Mouse (Mus musculus) neural tube, embryonic 12.5 days (tissue): Measurements from ENCODE around the gene Slc2a2. TPM values are rescaled to one million over a fixed set of nuclear protein-coding genes. Genes with fewer than 3 reads are reported as not detected.
A peak's percentile ranks its signal among the peaks of the same experiment; 100 is the strongest.
"Not testable (repeated sequence)": the region's sequence is repeated elsewhere in the genome, so short reads cannot be mapped to it uniquely, and the experiment has no call there.

Experiments used
- ATAC-seq: fragments of 200-750 bp; cut with Nextera tagmentation; 2 replicates; pipeline ENCODE4 v1.8.0; 2017; ENCODE audit warnings: low read depth, mild to moderate bottlenecking, moderate TSS enrichment, moderate library complexity; ENCODE audit not compliant: low FRiP score
- H3K27ac ChIP-seq: fragments of 300-500 bp; sonication (generic); 2 replicates; pipeline ENCODE4 v1.5.1; 2016
- H3K27me3 ChIP-seq: fragments of 300-500 bp; sonication (generic); replicated peaks from 2 replicates; pipeline ENCODE4 v1.6.1; 2016; ENCODE audit warnings: mild to moderate bottlenecking
- H3K36me3 ChIP-seq: fragments of 300-500 bp; sonication (generic); 2 replicates; pipeline ENCODE4 v1.6.1; 2016; ENCODE audit warnings: mild to moderate bottlenecking
- H3K4me1 ChIP-seq: fragments of 300-500 bp; sonication (generic); 2 replicates; pipeline ENCODE4 v1.6.1; 2016
- H3K4me2 ChIP-seq: fragments of 300-500 bp; sonication (generic); replicated peaks from 2 replicates; pipeline ENCODE4 v1.6.1; 2016; ENCODE audit warnings: mild to moderate bottlenecking
- H3K4me3 ChIP-seq: fragments of 300-500 bp; sonication (generic); 2 replicates; pipeline ENCODE4 v1.5.1; 2016
- H3K9ac ChIP-seq: fragments of 300-500 bp; sonication (generic); 2 replicates; pipeline ENCODE4 v1.6.1; 2016; ENCODE audit warnings: mild to moderate bottlenecking
- H3K9me3 ChIP-seq: fragments of 300-500 bp; sonication (generic); 2 replicates; pipeline ENCODE4 v1.6.1; 2016; ENCODE audit warnings: mild to moderate bottlenecking
- WGBS: fragments of 180-500 bp; shearing (Covaris S2); methylation state at CpG from one replicate; pipeline ENCODE4 v1.1.7; 2016; 5-methylcytosine and 5-hydroxymethylcytosine counted together
- polyA plus RNA-seq: library from polyadenylated mRNA; unstranded; fragments of >200 nt; fragmentation: Nextera tagmentation; extraction: Ambion mirVana; gene quantifications from 2 replicates; pipeline ENCODE4 v1.2.1, GENCODE M21; 2016

The Slc2a2 gene
- polyA plus RNA-seq, 1 experiment from 2014 or later = 0.11 TPM

DNA sequence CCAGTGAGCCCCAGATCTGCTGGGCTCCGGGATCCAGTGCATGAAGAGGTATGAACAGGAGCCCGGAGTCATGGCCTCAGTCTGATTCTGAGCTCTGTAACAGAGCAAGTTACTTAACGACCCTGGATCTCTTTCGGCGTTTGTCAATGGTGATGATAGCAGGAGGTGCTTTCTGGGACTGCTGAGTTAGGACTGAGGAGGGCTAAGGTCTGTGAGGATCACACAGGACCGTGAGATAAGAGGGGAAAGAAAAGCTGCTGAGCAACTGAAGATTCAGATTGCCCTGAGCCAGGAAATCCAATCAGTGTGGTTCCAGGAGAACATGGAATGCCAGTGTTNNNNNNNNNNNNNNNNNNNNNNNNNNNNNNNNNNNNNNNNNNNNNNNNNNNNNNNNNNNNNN, 42.6 kb downstream of the Slc2a2 start:
- Histone ChIP-seq H3K27ac (no peak overlapping the region), H3K36me3 (no peaks in the 10 kb centered on the region), H3K9me3 (no peaks in the 10 kb centered on the region), H3K4me1 (no peaks in the 10 kb centered on the region), H3K9ac (no peak overlapping the region), H3K4me3 (no peak overlapping the region), H3K4me2 (no peak overlapping the region), H3K27me3 (no peaks in the 10 kb centered on the region)
- no peak for ATAC-seq
- 27% methylated on average over 6 of the region's 6 CpGs for WGBS

DNA sequence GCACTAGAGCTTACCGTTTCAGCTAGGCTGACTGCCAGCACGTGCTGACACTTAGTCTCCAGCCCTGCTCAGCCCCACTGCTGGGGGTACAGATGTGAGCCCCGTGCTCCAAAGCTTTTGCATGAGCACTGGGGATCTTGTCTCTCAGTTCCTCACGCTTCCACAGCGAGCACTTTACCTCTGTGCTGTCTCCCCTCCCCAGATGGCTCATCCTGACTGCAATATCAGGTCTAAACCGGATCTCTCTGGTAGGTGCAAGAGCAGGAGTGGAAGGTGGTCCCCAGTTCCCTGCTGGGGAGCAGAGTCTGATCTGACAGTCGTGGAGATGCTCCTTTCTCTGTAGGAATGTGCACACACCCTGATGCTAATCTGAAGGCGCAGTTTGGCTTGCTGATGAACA, 45.5 kb downstream of the Slc2a2 start:
- Histone ChIP-seq H3K36me3 (no peaks in the 10 kb centered on the region), H3K27me3 (no peaks in the 10 kb centered on the region), H3K9me3 (no peaks in the 10 kb centered on the region), H3K4me2 (no peak overlapping the region), H3K4me3 (no peak overlapping the region), H3K27ac (no peak overlapping the region), H3K4me1 (no peaks in the 10 kb centered on the region), H3K9ac (no peak overlapping the region)
- WGBS = 55% methylated on average over 8 of the region's 8 CpGs
- no peak for ATAC-seq

DNA sequence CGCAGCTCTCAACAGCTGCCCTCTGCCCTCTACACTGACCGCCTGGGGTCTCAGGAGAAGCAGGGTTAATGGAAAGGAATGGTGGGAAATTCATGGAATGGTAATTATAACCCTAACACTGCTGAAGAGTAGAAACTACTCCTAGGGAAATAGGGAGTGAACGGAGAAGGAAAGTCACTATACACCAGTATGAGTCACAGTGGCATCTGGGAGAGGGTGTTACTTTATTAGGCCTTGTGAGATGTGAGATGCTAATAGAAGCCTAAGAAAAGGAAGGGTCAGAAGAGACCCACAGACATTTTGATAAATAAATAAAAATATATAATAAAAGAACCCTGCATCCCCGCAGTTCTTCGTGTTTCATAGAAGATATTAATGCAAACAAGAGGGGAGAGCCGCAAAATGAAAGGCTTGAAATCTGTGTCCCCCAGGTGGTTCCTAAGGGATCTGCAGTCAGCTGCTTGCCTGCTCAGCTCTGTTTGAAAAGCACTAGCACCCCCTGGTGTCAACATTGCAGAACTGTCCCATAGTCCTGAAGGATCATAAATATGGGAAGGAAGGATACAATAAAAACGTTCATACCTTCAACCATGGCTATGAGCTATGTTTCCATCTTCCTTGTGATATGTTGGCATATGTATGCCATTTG, 48.3 kb downstream of the Slc2a2 start:
- Histone ChIP-seq H3K27me3 (no peaks in the 10 kb centered on the region), H3K27ac (no peak overlapping the region), H3K9me3 (no peaks in the 10 kb centered on the region), H3K4me1 (no peaks in the 10 kb centered on the region), H3K4me3 (no peak overlapping the region), H3K36me3 (no peaks in the 10 kb centered on the region), H3K4me2 (no peak overlapping the region), H3K9ac (no peak overlapping the region)
- WGBS = 34% methylated on average over 7 of the region's 7 CpGs
- peak; percentile 89 for ATAC-seq

DNA sequence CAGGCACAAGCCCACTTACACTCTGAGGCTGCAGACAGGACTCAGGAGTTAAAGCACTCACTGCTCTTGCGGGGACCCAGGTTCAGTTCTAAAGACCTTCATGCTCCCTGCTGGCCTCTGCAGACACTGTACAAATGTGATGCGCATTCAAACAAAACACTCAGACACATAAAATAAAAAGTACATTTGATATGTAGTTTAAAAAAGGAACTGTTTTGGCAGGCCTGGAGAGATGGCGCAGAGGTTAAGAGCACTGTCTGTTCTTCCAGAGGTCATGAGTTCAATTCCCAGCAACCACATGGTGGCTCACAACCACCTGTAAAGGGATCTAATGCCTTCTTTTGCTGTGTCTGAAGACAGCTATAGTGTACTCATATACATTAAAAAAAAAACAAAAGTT, 50.4 kb downstream of the Slc2a2 start:
- ATAC-seq = no peak
- no peak overlapping the region for H3K27ac ChIP-seq
- H3K9ac ChIP-seq = no peak overlapping the region
- 79% methylated on average over 3 of the region's 3 CpGs for WGBS
- H3K36me3 ChIP-seq = no peaks in the 10 kb centered on the region
- no peak overlapping the region for H3K4me3 ChIP-seq
- no peak overlapping the region for H3K4me2 ChIP-seq
- H3K9me3 ChIP-seq = no peaks in the 10 kb centered on the region
- no peaks in the 10 kb centered on the region for H3K27me3 ChIP-seq
- H3K4me1 ChIP-seq = no peaks in the 10 kb centered on the region

DNA sequence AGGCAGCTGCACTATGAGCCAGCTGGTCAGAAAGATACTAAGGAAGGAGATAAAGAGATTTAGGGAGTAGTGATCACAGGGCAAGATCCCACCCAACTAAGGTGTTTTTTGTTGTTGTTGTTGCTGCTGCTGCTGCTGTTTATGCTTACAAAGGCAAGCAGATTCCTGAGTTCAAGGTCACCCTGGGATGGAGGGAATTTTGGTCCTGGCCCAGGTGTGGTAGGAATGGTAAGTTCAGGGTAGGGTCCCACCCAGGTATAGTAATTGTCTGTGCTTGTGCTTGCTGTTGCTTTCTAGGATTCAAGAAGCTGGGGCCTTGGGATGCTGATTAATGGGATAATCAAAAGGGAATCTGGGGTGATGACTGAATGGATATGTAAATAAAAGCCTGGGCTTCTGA, 51.3 kb downstream of the Slc2a2 start:
- Histone ChIP-seq H3K4me2 (no peak overlapping the region), H3K27me3 (no peaks in the 10 kb centered on the region), H3K9ac (no peak overlapping the region), H3K27ac (no peak overlapping the region), H3K4me1 (no peaks in the 10 kb centered on the region), H3K4me3 (no peak overlapping the region), H3K9me3 (no peaks in the 10 kb centered on the region), H3K36me3 (no peaks in the 10 kb centered on the region)
- ATAC-seq = no peak

DNA sequence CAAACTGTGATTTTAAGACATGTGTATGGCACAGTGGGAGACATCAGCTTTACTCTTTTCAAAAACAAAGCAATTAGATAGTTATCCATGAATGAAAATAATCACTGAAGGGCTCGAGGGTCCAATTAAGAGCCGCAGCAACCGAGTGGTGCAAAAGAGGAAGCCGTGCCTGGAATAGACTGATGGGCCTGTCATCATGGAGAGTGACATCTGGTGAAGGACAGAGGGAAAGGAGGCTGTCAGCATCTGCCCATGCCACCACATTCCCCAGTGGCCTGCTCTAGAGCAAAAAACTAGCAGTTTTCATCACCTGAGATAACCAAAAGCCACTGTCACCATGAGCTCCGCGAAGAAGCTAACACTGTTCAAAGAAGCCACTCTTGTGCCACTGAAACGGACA, 57.8 kb downstream of the Slc2a2 start:
- no peak overlapping the region for H3K27ac ChIP-seq
- ATAC-seq = 0 out of 2 replicates have a peak, but pooled peaks have one; percentile 29
- H3K4me2 ChIP-seq = no peak overlapping the region
- no peak overlapping the region for H3K9ac ChIP-seq
- H3K36me3 ChIP-seq = no peaks in the 10 kb centered on the region
- no peaks in the 10 kb centered on the region for H3K27me3 ChIP-seq
- no peaks in the 10 kb centered on the region for H3K4me1 ChIP-seq
- H3K9me3 ChIP-seq = no peaks in the 10 kb centered on the region
- H3K4me3 ChIP-seq = no peak overlapping the region
- WGBS = 74% methylated on average over 7 of the region's 7 CpGs

DNA sequence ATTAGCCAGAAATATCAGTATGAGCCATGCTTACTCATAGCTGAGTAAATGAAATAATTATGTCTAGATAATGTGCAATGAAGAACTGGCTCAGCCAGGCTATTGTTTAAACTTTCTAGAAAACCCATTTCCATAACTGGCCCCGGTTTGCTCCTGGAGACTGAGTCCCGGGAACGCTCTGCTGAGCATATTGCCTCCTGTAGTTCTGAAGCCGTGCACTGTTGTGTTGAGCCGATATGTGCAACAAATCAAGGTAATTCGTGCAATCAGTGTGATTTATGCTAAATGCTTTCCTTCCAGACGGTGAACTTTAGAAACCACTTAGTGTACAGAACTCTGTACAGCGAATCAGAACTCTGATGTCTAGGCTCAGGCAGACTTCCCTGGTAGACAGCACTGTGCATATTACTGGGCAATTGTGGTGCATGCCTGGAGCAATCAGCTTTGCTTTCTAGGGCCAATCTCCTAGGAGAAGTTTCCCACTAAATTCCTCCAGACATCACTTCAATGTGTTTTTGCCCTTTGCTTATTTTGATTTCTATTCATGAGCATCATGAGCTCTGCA, 63.6 kb downstream of the Slc2a2 start:
- no peak for ATAC-seq
- Histone ChIP-seq H3K9me3 (no peaks in the 10 kb centered on the region), H3K27me3 (no peaks in the 10 kb centered on the region), H3K4me2 (no peak overlapping the region), H3K36me3 (no peaks in the 10 kb centered on the region), H3K4me1 (no peaks in the 10 kb centered on the region), H3K9ac (no peak overlapping the region), H3K27ac (no peak overlapping the region), H3K4me3 (no peak overlapping the region)
- 46% methylated on average over 8 of the region's 8 CpGs for WGBS

DNA sequence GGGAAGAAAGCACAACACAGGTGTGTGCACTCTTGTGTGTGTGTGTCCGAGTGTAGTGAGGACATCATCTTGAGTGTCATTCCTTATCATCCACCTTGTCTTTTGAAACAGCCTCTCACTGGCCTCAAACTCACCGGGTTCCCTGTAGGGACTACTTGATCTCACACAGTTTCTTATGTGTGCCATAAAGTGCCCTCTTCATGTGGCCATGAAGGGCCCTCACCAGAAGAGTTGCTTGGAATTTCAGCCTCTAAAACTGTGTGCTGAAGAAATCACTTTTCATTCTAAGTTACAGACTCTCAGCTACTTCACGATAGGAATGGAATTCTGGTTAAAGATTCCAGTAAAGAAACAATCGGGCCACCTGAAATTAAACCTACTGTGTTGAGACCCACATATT, 69.2 kb downstream of the Slc2a2 start:
- H3K4me2 ChIP-seq = no peak overlapping the region
- no peak for ATAC-seq
- no peaks in the 10 kb centered on the region for H3K36me3 ChIP-seq
- H3K9me3 ChIP-seq = no peaks in the 10 kb centered on the region
- no peak overlapping the region for H3K4me3 ChIP-seq
- H3K4me1 ChIP-seq = no peaks in the 10 kb centered on the region
- no peaks in the 10 kb centered on the region for H3K27me3 ChIP-seq
- H3K9ac ChIP-seq = no peak overlapping the region
- no peak overlapping the region for H3K27ac ChIP-seq
- WGBS = 90% methylated on average over 4 of the region's 4 CpGs

DNA sequence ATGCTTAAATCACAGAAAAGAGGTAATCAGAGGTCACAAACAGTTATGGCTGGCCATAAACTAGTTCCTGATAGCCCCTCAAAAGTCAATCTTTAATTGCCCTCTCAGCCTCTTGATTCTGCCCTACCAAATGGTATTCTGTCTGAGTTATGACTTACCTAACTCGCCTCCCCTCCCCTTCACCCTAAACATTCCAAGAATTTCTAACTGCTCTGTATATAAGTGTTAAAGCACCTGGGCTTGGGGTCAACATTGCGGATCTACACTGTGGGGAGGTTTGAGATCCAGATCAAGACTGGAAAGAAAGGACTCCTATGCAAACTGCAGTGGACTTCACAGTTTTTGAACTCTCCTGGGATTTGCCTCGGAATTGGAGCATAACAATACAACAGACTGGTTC, 70.5 kb downstream of the Slc2a2 start:
- no peaks in the 10 kb centered on the region for H3K36me3 ChIP-seq
- WGBS = 54% methylated on average over 3 of the region's 3 CpGs
- no peak overlapping the region for H3K4me2 ChIP-seq
- no peaks in the 10 kb centered on the region for H3K27me3 ChIP-seq
- H3K9ac ChIP-seq = no peak overlapping the region
- H3K4me3 ChIP-seq = no peak overlapping the region
- ATAC-seq = no peak
- no peaks in the 10 kb centered on the region for H3K9me3 ChIP-seq
- H3K4me1 ChIP-seq = no peaks in the 10 kb centered on the region
- no peak overlapping the region for H3K27ac ChIP-seq

DNA sequence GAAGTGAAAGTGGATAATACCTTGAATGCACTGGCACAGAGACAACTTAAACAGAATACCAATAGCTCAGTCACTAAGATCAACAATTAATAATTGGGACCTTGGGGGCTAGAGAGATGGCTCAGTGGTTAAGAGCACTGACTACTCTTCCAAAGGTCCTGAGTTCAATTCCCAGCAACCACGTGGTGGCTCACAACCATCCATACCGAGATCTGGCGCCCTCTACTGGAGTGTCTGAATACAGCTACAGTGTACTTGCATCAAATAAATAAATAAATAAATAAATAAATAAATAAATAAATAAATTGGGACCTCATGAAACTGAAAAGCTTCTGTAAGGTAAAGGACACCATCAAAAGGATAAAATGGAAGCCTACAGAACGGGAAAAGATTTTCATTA, 75.2 kb downstream of the Slc2a2 start:
- H3K9ac ChIP-seq, H3K4me1 ChIP-seq, H3K27me3 ChIP-seq, H3K36me3 ChIP-seq, H3K27ac ChIP-seq, H3K4me3 ChIP-seq, ATAC-seq, H3K4me2 ChIP-seq, H3K9me3 ChIP-seq: not testable (repeated sequence)
- 70% methylated on average over 4 of the region's 4 CpGs for WGBS

DNA sequence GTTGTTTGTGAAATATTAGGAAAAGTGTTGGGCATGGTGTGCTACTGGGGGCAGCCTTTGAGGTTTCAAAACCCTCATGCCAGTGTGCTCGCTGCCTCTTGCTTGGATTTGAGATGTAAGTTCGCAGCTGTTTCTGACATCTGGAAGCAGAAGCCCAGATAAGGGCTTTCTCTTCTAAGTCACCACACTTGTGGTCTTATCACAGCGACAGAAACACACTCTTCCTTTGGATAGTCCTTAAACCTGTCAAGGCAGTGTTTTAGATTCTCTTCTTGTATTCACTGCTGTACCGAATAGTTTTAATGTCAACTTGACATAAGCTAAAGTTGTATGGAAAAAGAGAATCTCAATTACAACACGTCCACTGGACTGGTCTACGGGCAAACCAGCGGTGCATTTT, 77.7 kb downstream of the Slc2a2 start:
- no peak for ATAC-seq
- H3K4me3 ChIP-seq = no peak overlapping the region

DNA sequence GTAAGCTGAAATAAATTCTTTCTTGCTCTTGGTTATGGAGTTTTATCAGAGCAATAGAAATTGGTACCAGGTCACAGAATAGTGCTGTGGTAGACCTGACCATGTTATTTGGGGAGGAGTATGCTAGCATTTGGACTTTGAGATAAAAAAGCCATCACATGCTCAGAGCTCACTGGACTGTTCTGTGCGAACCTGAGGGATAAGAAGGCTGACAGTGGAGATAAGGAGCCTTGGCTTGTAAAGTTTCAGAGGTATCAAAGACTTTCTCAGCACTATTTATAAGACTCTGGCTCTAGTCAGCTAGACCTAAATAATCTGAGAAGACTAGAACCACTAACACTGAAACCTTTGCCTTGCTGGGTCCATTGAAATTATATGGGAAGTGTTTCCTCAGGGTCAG, 78.3 kb downstream of the Slc2a2 start:
- H3K27ac ChIP-seq = no peak overlapping the region
- no peaks in the 10 kb centered on the region for H3K27me3 ChIP-seq
- 87% methylated on average over 1 of the region's 1 CpGs for WGBS
- no peaks in the 10 kb centered on the region for H3K9me3 ChIP-seq
- no peak for ATAC-seq
- no peak overlapping the region for H3K4me2 ChIP-seq
- no peak overlapping the region for H3K4me3 ChIP-seq
- H3K36me3 ChIP-seq = no peaks in the 10 kb centered on the region
- peaks cover 3% of the 10 kb centered on the region; the same call in 1 of the 2 replicates for H3K4me1 ChIP-seq
- H3K9ac ChIP-seq = no peak overlapping the region

More for the DNA sequence above, 77.7 kb downstream of the Slc2a2 start:
- Histone ChIP-seq H3K9ac (no peak overlapping the region), H3K4me1 (no peaks in the 10 kb centered on the region), H3K4me2 (no peak overlapping the region), H3K27me3 (no peaks in the 10 kb centered on the region), H3K27ac (no peak overlapping the region), H3K9me3 (no peaks in the 10 kb centered on the region), H3K36me3 (no peaks in the 10 kb centered on the region)
- WGBS = 89% methylated on average over 7 of the region's 7 CpGs

DNA sequence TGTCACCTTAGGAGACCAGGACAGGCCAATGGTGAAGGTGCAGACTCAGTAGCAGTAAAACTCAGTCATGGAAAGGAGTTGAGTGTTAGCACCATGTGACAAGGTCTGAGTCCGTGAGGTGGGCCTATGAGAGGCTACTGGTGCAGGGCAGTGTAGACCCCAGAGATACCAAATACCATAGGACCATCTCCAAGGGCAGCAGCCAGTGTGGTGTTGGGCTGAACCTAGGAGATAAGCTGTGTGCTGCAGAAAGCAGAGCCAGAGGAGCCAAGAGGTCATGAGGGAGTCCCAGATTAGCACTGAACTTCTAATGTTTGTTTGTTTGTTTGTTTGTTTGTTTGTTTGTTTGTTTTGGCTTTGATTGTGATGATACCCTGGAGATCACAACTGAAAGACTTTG, 78.8 kb downstream of the Slc2a2 start:
- Histone ChIP-seq H3K9ac (no peak overlapping the region), H3K4me2 (no peak overlapping the region), H3K36me3 (no peaks in the 10 kb centered on the region), H3K9me3 (no peaks in the 10 kb centered on the region), H3K27me3 (no peaks in the 10 kb centered on the region), H3K4me3 (no peak overlapping the region), H3K27ac (no peak overlapping the region), H3K4me1 (peaks cover 3% of the 10 kb centered on the region; the same call in 1 of the 2 replicates)
- ATAC-seq = no peak
- 80% methylated on average over 1 of the region's 1 CpGs for WGBS
